Mouse (Mus musculus): ENCODE data around the gene Card19. TPM values are rescaled to one million over a fixed set of nuclear protein-coding genes. Genes with fewer than 3 reads are reported as not detected.

Gene Card19
- total and polyA plus RNA-seq, 3 experiments = 15.8 to 51.8 TPM; not detected in 1

- no peaks in the 10 kb centered on the region for H3K36me3 ChIP-seq (ENCODE audit: control insufficient read depth in 1 of 2, insufficient read depth in 2 of 2, low read length in 2 of 2)
- TF ChIP-seq TCF12 (IDR thresholded peaks at IDR 0.05; ENCODE audit: low read depth, low read length) (no peak), UBTF (IDR thresholded peaks at IDR 0.05; ENCODE audit: borderline replicate concordance, insufficient read depth, low read depth, low read length) (no peak), MEF2A (IDR thresholded peaks at IDR 0.05; ENCODE audit: extremely low read depth, insufficient replicate concordance, low read depth, low read length, poor library complexity, severe bottlenecking) (no peak), CTCF (IDR thresholded peaks at IDR 0.05 in 2 of 3, conservative IDR thresholded peaks at IDR 0.05 in 1 of 3; ENCODE audit: control insufficient read depth in 1 of 3, insufficient read depth in 1 of 3, low read depth in 2 of 3, low read length in 3 of 3, poor library complexity in 1 of 3, severe bottlenecking in 1 of 3) (no peak), MYB (IDR thresholded peaks at IDR 0.05; ENCODE audit: low read depth, low read length) (no peak), EP300 (IDR thresholded peaks at IDR 0.05; ENCODE audit: low read depth in 1 of 2, low read length in 2 of 2) (no peak), NELFE (IDR thresholded peaks at IDR 0.05; ENCODE audit: low read depth, low read length) (no peak), CHD2 (IDR thresholded peaks at IDR 0.05; ENCODE audit: low read length) (no peak), GATA1 (IDR thresholded peaks at IDR 0.05; ENCODE audit: low read depth, low read length) (no peak), CHD1 (IDR thresholded peaks at IDR 0.05; ENCODE audit: low read depth, low read length) (no peak), MYC (IDR thresholded peaks at IDR 0.05; ENCODE audit: low read depth, low read length) (no peak), POLR2AphosphoS5 (IDR thresholded peaks at IDR 0.05; ENCODE audit: borderline replicate concordance, low read depth, low read length) (no peak), JUND (IDR thresholded peaks at IDR 0.05; ENCODE audit: low read depth, low read length) (no peak), TBP (IDR thresholded peaks at IDR 0.05; ENCODE audit: low read depth, low read length) (no peak), SMC3 (IDR thresholded peaks at IDR 0.05; ENCODE audit: low read depth, low read length) (no peak), MXI1 (IDR thresholded peaks at IDR 0.05; ENCODE audit: low read depth, low read length) (no peak)
- no peak overlapping the region for H3K27ac ChIP-seq (ENCODE audit: control insufficient read depth, low read depth, low read length)
- H3K9ac ChIP-seq (ENCODE audit: control insufficient read depth, low read depth, low read length, poor library complexity, severe bottlenecking) = no peak overlapping the region
- H3K4me3 ChIP-seq (ENCODE audit: control insufficient read depth in 1 of 2, insufficient read depth in 1 of 2, low read depth in 2 of 2, low read length in 2 of 2) = no peak overlapping the region
- no peak for DNase-seq (ENCODE audit: low read depth, low spot score)
- H3K4me1 ChIP-seq (ENCODE audit: control insufficient read depth in 1 of 2, insufficient read depth in 2 of 2, low read length in 2 of 2) = peaks cover 0 to 4% of the 10 kb centered on the region in 2 experiments; a peak in 1 of 4 replicates
- no peaks in the 10 kb centered on the region for H3K9me3 ChIP-seq (replicated peaks; ENCODE audit: insufficient read depth, low read length)
- H3K27me3 ChIP-seq (ENCODE audit: control insufficient read depth in 1 of 2, insufficient read depth in 2 of 2, low read length in 2 of 2) = no peaks in the 10 kb centered on the region
- H3K79me2 ChIP-seq (ENCODE audit: control insufficient read depth, insufficient read depth, low read length, poor library complexity) = no peaks in the 10 kb centered on the region
Measured at GRCm38 (mm10) chr13:49172335-49172734, 43.5 kb downstream of the Card19 start.

GRCm38 (mm10) chr13:49171729-49172128 is 44.1 kb downstream of the Card19 start:
- no peak overlapping the region for H3K9ac ChIP-seq (ENCODE audit: control insufficient read depth, low read depth, low read length, poor library complexity, severe bottlenecking)
- no peaks in the 10 kb centered on the region for H3K9me3 ChIP-seq (replicated peaks; ENCODE audit: insufficient read depth, low read length)
- no peak for DNase-seq (ENCODE audit: low read depth, low spot score)
- no peak overlapping the region for H3K4me3 ChIP-seq (ENCODE audit: control insufficient read depth in 1 of 2, insufficient read depth in 1 of 2, low read depth in 2 of 2, low read length in 2 of 2)
- no peaks in the 10 kb centered on the region for H3K79me2 ChIP-seq (ENCODE audit: control insufficient read depth, insufficient read depth, low read length, poor library complexity)
- peaks cover 0 to 4% of the 10 kb centered on the region in 2 experiments; a peak in 1 of 4 replicates for H3K4me1 ChIP-seq (ENCODE audit: control insufficient read depth in 1 of 2, insufficient read depth in 2 of 2, low read length in 2 of 2)
- H3K27ac ChIP-seq (ENCODE audit: control insufficient read depth, low read depth, low read length) = no peak overlapping the region
- no peaks in the 10 kb centered on the region for H3K36me3 ChIP-seq (ENCODE audit: control insufficient read depth in 1 of 2, insufficient read depth in 2 of 2, low read length in 2 of 2)
- H3K27me3 ChIP-seq (ENCODE audit: control insufficient read depth in 1 of 2, insufficient read depth in 2 of 2, low read length in 2 of 2) = no peaks in the 10 kb centered on the region
- TF ChIP-seq MYB (IDR thresholded peaks at IDR 0.05; ENCODE audit: low read depth, low read length) (no peak), USF1 (IDR thresholded peaks at IDR 0.05; ENCODE audit: low read depth, low read length) (no peak), NELFE (IDR thresholded peaks at IDR 0.05; ENCODE audit: low read depth, low read length) (no peak), BHLHE40 (IDR thresholded peaks at IDR 0.05; ENCODE audit: borderline replicate concordance, low read depth, low read length) (no peak), ZMIZ1 (IDR thresholded peaks at IDR 0.05; ENCODE audit: low read depth, low read length) (no peak), USF2 (IDR thresholded peaks at IDR 0.05; ENCODE audit: borderline replicate concordance in 1 of 2, insufficient read depth in 1 of 2, low read depth in 1 of 2, low read length in 2 of 2) (no peak), ZNF384 (IDR thresholded peaks at IDR 0.05; ENCODE audit: low read depth, low read length) (no peak), EP300 (IDR thresholded peaks at IDR 0.05; ENCODE audit: low read depth in 1 of 2, low read length in 2 of 2) (no peak), ETS1 (IDR thresholded peaks at IDR 0.05; ENCODE audit: low read depth, low read length) (no peak), RCOR1 (IDR thresholded peaks at IDR 0.05; ENCODE audit: low read depth, low read length) (no peak), MAZ (IDR thresholded peaks at IDR 0.05; ENCODE audit: low read depth, low read length) (no peak), GATA1 (IDR thresholded peaks at IDR 0.05; ENCODE audit: low read depth, low read length) (no peak), CHD1 (IDR thresholded peaks at IDR 0.05; ENCODE audit: low read depth, low read length) (no peak)
